Mouse (Mus musculus): ENCODE results near the gene Akirin1. TPM values are rescaled to one million over a fixed set of nuclear protein-coding genes. Genes with fewer than 3 reads are reported as not detected.

Akirin1 gene
- total RNA-seq, 2 experiments from 2014 or later: 22.9 to 27.6 TPM

DNA sequence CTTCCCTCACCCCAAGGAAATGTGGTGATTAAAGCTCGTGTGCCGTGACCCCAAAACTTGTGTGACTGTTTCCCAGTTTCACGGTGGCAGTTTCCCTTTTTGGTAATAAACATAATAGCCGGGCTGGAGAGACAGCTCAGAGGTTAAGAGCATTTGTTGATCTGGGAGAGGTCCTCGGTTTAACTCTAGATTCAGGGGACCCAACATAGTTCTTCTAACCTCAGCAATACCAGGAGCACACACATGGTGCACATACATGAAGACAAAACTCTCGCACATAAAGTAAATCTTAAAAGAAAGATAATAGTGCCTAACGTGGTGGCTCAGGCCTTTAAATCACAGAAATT lies 31.7 kb downstream of the Akirin1 start:
- DNase-seq: no peak

DNA sequence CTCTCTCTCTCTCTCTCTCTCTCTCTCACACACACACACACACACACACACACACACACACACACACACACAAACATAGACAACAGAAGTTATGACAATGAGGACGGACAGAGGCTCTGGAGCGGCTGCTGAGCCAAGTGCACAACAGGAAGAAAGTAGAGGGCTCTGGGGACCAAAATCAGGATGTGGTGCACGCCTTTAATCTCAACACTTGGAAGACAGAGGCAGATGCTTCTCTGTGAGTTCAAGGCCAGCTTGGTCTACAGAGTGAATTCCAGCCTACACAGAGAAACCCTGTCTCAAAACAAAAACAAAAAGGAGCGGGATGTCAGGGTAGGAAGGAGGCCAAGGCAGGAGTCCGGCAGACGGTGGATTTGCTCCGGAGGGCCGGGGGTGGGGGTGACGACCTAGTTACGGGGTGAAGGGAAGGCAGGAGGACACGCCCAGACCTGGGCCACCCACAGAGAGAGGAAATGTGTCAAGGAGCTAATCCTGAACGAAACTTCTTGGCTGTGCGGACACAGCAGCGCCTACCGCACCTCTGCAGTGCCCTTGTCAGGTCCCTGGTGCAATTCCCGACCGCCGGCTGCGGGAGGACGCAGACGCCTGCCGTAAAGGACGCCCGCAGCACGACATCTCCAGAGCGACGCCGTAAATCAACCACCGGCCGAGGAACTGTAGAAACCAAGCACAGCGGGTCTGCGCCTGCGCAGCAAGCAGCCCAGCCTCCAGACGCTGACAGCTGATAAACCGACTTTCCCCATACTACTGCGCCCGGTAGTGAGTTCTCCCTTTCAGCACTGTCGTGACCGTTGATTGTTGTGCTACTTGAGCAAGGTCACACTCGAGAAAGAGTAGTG lies 32.3 kb downstream of the Akirin1 start, which contains the start of gene Ndufs5:
TSS of gene Ndufs5 (minus strand) at position 629 of the 860 bp plus-strand sequence.
- peak; percentile 96 for DNase-seq

DNA sequence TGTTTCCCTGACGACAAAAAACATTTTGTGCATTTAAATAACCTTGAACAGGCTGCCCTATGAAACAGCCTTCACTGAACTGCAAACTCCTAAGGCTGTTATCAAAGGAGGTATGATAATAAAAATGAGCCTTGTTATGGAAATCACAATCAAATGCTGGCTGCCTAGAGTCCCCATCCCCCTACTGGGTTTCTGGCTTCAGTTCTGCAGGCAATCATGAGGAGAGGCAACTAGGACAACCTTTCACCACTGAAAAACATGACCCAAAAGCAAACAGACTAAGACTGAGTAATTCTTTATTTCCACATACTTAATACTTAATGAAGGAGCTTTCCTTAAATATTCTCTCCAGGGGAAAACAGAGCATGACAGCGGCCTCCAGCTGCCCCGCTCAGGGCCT lies 37.7 kb downstream of the Akirin1 start:
- no peak for DNase-seq

DNA sequence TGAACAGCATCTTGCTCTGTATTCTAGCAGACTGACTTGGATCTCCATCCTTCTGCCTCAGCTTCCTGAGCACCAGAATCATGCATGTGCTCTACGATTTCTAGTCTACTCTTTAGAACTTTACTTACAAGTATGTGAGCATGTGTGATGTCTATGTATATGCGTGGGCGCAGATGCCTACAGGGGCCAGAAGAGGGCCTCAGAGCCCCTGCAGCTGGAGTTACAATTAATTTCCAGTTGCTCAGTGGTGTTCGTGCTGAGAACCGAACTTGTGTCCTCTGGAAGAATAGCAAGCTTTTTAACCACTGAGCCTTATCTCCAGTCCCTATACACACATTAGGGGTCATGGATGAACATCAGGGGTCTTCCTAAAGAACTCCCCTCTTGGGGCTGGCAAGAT lies 42.8 kb downstream of the Akirin1 start:
- no peak for DNase-seq

DNA sequence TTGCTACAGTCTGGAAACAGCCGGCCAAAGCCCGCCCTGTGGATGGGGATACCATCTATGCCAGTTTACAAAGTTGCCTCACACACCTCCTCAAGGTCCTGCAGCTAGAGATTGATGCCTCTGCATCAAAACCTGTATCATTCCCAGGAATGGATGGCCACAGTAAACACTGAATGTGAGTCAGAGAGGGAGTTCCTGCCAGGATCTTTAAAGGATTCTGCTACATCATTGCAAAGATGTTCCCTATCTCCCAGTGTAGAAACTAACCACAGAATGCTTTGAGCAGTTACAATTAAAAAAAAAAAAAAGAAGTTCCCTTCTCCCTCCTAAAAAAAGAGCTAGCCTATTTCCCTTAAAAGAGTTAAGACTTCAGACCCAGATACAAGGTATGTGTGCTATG lies 44.8 kb downstream of the Akirin1 start:
- no peak for DNase-seq

DNA sequence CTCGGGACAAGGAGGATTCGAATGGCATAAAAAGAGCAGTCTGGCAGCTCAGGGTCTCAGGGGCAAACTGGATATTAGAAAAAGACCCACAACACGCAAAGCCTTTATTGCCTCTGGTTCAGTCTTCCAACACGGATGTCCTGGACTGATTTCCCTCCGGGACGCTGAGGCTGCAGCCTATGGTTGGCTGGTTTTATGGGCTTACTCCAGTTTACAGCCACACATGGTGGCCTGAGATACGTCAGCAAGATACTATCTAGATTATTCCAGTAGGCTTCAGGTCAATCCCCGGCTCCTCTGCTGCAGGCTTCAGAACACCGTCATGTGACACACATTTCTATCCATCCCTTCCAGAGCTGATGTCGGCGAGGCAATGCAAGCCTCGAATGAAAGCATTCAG lies 56.8 kb downstream of the Akirin1 start:
- DNase-seq: no peak

DNA sequence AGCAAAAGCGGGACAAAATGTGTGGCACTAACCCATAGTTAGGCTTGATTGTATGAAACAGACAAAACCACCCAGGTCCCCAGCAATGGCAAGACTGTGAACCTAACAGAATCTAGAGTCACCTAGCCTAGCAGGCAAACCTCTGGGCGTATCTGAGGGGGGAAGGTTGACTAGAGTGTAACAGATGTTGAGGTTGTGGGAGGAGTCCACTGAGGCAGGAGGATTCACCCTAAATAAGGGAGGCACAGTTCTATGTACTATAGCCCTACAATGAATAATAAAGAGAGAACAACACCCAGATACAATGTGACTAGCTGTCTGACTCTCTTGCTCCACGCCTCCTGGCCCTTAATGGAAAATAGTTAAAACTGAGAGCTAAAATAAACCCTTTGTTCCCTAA lies 58.1 kb downstream of the Akirin1 start:
- DNase-seq: no peak

DNA sequence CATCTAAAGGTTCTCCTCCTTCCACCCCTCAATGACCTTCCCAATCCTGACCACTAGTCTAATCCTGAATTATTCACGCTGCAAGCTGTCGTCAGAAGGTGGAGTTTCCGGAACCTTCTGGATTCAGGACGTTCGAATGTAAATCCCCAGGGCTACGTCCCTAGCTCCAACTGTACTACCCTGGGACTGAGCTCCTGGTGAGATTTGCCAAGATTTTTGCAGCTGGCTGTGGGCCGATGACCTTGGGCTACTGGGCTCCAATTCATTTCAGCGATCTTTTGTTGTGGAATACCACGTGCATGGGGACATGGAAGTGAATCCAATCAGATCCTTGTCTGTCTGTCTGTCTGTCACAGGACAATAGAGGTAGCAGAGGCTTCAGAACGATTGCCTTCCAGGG lies 59.8 kb downstream of the Akirin1 start:
- DNase-seq: no peak

DNA sequence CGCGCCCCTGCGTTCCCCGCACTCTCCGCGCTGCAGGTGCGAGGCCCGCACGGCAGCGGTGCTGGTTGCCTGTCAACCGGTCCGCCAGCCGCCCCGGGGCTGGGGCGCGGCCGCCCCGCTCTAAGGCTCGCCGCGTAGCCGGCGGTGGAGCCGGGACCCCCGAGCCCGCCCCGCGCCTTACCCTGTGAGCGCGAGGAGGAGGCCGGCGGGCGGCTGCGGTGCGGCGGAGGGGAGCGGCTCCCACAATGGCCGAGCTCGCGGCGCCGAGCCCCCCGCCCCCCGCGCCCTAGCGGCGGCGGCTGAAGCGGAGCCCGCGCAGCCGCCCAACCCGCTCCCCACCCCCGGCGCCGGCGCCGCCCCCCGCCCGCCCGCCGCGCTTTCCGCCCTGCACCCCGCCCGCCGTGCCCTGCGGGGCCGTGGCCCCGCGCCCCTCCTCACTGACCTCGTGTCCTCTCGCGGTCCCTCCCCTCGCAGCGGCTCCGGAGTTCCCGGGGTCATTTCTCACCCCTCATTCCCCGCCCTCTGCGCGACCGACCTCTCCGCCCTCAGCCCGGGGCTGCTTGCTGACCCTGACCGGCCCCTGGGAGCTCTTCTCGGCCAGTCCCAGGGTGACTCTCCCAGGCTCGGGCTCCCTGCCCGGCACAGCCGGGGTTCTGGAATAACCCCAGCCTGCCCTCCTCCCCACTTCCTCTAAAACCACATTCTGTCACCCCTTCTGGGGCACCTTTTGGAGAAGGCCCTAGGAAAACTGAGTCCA lies 62.9 kb downstream of the Akirin1 start:
- peak; percentile 49 for DNase-seq

DNA sequence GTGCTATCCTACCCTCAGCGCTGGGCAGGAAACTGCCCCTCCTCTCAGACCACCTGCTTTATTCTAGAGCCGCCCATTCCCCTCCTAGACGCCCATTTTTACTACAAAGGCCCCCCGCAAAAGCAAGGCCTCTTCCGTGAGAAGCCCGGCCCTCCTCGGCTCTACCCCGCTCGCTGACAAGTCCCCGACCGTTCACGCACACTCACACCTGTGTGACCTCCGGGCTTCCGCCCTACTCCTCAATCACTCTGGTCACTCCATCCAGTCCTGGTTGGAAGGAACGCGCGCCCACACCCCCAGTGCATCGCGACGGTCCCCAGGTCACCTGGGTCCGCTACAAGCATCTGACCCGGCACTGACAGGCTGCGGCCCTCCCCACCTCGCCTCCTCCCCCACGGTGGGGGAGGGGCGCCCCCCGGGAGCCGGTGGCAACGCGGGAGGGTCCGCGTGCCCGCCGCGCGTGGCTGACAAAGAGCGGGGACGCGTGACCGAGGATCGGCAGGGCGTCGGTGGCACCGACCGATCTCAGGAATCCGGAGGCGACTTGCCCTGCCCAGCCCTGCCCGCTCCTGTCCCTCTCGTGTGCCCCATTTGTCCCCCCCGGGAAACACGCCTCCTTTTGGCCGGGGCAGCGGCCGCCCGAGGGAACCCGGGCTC lies 63.6 kb downstream of the Akirin1 start:
- DNase-seq: peak; percentile 19

DNA sequence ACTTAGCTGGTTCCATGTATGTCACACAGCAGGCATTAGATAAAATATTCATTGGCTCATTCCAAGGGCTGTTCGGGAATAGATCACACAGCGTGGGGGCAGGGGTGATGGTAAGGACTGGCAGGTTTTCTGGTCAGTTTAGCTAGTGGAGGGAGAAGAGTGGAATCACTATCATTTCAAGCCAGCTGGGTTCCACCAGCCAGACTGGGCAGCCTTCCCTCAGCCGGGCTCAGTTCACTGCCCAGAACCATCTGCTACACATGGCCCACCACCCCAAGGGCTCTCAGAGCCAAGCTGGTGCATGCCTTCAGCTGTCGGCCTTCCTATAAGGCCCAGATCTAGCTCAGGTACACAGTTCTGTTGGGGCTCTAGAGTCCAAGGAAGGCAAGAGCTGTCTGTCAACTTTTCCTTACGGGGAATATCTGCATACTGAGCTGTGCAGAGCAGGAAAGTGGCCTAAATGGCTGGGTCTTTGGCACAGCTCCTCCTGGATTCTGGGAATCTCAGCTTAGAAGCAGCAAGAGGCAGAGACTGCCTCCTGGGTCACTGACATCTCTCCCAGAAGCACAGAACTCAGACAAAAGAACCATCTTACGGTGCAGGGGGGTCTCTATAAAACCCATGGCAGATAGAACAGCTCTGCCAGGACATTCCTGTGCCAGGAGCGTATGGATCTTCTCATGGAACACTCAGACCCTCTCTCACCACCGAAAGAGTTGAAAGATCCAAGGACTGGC lies 64.5 kb downstream of the Akirin1 start:
- DNase-seq: no peak

DNA sequence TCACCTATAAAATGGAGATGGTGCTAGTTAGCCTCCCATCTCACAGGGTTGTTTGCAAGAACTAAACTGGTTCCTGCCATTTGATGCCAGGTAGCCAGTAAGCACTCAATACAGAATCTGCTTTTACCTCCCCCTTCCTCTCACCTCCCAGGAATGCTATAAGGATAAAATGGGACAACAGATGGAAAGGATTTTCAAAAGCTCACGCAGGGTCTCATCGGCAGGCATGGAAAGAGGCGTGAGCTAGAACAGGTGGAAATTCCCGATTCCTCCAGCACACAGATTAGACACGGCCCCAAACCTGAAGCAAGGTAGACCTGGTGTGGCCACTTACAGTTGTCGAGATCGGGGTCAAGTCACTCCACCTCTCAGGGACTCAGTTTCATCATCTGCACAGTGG lies 65.1 kb downstream of the Akirin1 start:
- no peak for DNase-seq

Other genes with a start within 250 kb of the Akirin1 start
- 10 to 100 TPM; 55.6 to 75.8 TPM for gene Macf1, start 66.0 kb downstream of the Akirin1 start, total RNA-seq (2021)
- gene Ndufs5, start 32.1 kb downstream of the Akirin1 start, total RNA-seq (2021): 100 to 1,000 TPM; 261 to 271 TPM
- under 1 TPM in 1 of 2 experiments, not detected in 1; 0.24 TPM for gene Rhbdl2, start 37.5 kb upstream of the Akirin1 start, total RNA-seq (2021)
- gene 4933427I04Rik, start 109.3 kb upstream of the Akirin1 start, total RNA-seq (2021): not detected
- 10 to 100 TPM; 16.4 to 18.3 TPM for gene Mycbp, start 154.5 kb upstream of the Akirin1 start, total RNA-seq (2021)
- gene Rragc, start 167.1 kb upstream of the Akirin1 start, total RNA-seq (2021): 10 to 100 TPM; 19.1 to 20.6 TPM
- not detected for gene 4930535I16Rik, start 167.7 kb upstream of the Akirin1 start, total RNA-seq (2021)

Measured in gastrocnemius, postnatal 25 days (tissue).